Comparison of ENCODE assay signal across 9 mouse cellular contexts in genomic region chr6:5858901-5859598, GRCm38 (mm10).
DNase-seq lines count a peak whose midpoint lies in the region; ATAC-seq and TF ChIP-seq lines count a peak whose summit lies in the region.
"Had no signal": no experiment of that assay in that cellular context is flagged by ENCODE, and none has a peak within 500 bp of the region (broad histone marks: within the 10 kb centered on the region; RNA-seq: fewer than 3 reads in every experiment).

No protein-coding gene starts in this region.

- peak; percentile 76; the same call in 1 of the 2 replicates for ATAC-seq in lung, embryonic 14.5 days (ENCODE audit: insufficient read depth)
- ATAC-seq in embryonic facial prominence, embryonic 14.5 days (ENCODE audit: low read depth): peak; percentile 33; the same call in 1 of the 2 replicates
- peak; percentile 47; the same call in 1 of the 2 replicates for ATAC-seq in limb, embryonic 11.5 days (ENCODE audit: insufficient number of reproducible peaks, low FRiP score, low TSS enrichment, low read depth)
- ATAC-seq in neural tube, embryonic 13.5 days (ENCODE audit: low read depth): peak; percentile 85
- ATAC-seq: Patski had no signal

- intact Hi-C loops in left cerebral cortex, postnatal 36 days (cut with DNase I): loop anchor here (5.0 to 10.0 kb wide), 3 partner anchors 136 to 1056 kb away; partner anchors contain the start of gene Dlx5

- H3K36me3 ChIP-seq in lung, embryonic 14.5 days (ENCODE audit: insufficient read depth): no peaks in the 10 kb centered on the region
- no peaks in the 10 kb centered on the region for H3K36me3 ChIP-seq in embryonic facial prominence, embryonic 14.5 days (ENCODE audit: control insufficient read depth, insufficient read depth, low read length)
- H3K36me3 ChIP-seq in limb, embryonic 11.5 days (ENCODE audit: control insufficient read depth, insufficient read depth, low read length): no peaks in the 10 kb centered on the region
- no peaks in the 10 kb centered on the region for H3K36me3 ChIP-seq in neural tube, embryonic 13.5 days

- DNase-seq in lung, embryonic 14.5 days: peak; percentile 51
- DNase-seq in lung, adult 2 months: no peak
- peak; percentile 72 for DNase-seq in embryonic facial prominence, embryonic 14.5 days (ENCODE audit: low spot score)
- no peak for DNase-seq in limb, embryonic 11.5 days (ENCODE audit: low spot score)
- DNase-seq in layer of hippocampus, adult 9-11 months: no peak
- no peak for DNase-seq in left cerebral cortex, postnatal 36 days (ENCODE audit: low spot score in 2 of 2)
- DNase-seq in gastrocnemius, postnatal 4 days (ENCODE audit: low spot score in 2 of 2): no peak

- H3K4me3 ChIP-seq in lung, embryonic 14.5 days (ENCODE audit: low read depth, low read length): no peak overlapping the region; the same call in 1 of the 2 replicates
- no peak overlapping the region for H3K4me3 ChIP-seq in lung, adult 2 months (replicated peaks; ENCODE audit: extremely low read depth, low read depth, low read length)
- H3K4me3 ChIP-seq in embryonic facial prominence, embryonic 14.5 days (ENCODE audit: low read depth, low read length): 0 out of 2 replicates have a peak overlapping the region, but pooled peaks have one; percentile 5
- no peak overlapping the region for H3K4me3 ChIP-seq in limb, embryonic 11.5 days (ENCODE audit: low read depth, low read length)
- H3K4me3 ChIP-seq in neural tube, embryonic 13.5 days: peak overlapping the region; percentile 10

- peaks cover 3% of the 10 kb centered on the region; the same call in 1 of the 2 replicates for H3K27me3 ChIP-seq in lung, embryonic 14.5 days (ENCODE audit: insufficient read depth, low read length)
- H3K27me3 ChIP-seq in embryonic facial prominence, embryonic 14.5 days (replicated peaks; ENCODE audit: control insufficient read depth, insufficient read depth, low read length): peaks cover 2% of the 10 kb centered on the region; the same call in 1 of the 2 replicates
- H3K27me3 ChIP-seq in limb, embryonic 11.5 days (ENCODE audit: control insufficient read depth, insufficient read depth, low read length): no peaks in the 10 kb centered on the region; the same call in 1 of the 2 replicates
- peaks cover 17% of the 10 kb centered on the region for H3K27me3 ChIP-seq in neural tube, embryonic 13.5 days

- no peaks in the 10 kb centered on the region for H3K9me3 ChIP-seq in lung, embryonic 14.5 days (ENCODE audit: low read depth, low read length)
- H3K9me3 ChIP-seq in embryonic facial prominence, embryonic 14.5 days (ENCODE audit: control insufficient read depth, low read length): no peaks in the 10 kb centered on the region
- H3K9me3 ChIP-seq in limb, embryonic 11.5 days (ENCODE audit: control insufficient read depth, low read length): no peaks in the 10 kb centered on the region; the same call in 1 of the 2 replicates
- no peaks in the 10 kb centered on the region for H3K9me3 ChIP-seq in neural tube, embryonic 13.5 days

- no peak overlapping the region for H3K27ac ChIP-seq in lung, embryonic 14.5 days (ENCODE audit: low read depth)
- no peak overlapping the region for H3K27ac ChIP-seq in embryonic facial prominence, embryonic 14.5 days (replicated peaks; ENCODE audit: low read depth, low read length)
- H3K27ac ChIP-seq in limb, embryonic 11.5 days (replicated peaks; ENCODE audit: low read depth, low read length): no peak overlapping the region
- H3K27ac ChIP-seq in neural tube, embryonic 13.5 days (replicated peaks): no peak overlapping the region

- H3K9ac ChIP-seq in lung, embryonic 14.5 days: no peak overlapping the region
- H3K9ac ChIP-seq in embryonic facial prominence, embryonic 14.5 days (ENCODE audit: low read depth, low read length): no peak overlapping the region
- no peak overlapping the region for H3K9ac ChIP-seq in limb, embryonic 11.5 days (ENCODE audit: low read length)
- H3K9ac ChIP-seq in neural tube, embryonic 13.5 days: no peak overlapping the region

- WGBS in lung, embryonic 14.5 days: 30% methylated on average over 20 of the region's 20 CpGs
- 39% methylated on average over 20 of the region's 20 CpGs for WGBS in lung, adult 2 months
- WGBS in embryonic facial prominence, embryonic 14.5 days: 36% methylated on average over 20 of the region's 20 CpGs
- 63% methylated on average over 20 of the region's 20 CpGs for WGBS in limb, embryonic 11.5 days
- WGBS in neural tube, embryonic 13.5 days: 22% methylated on average over 20 of the region's 20 CpGs

- TF ChIP-seq CTCF in lung, embryonic 14.5 days (IDR thresholded peaks at IDR 0.05; ENCODE audit: low read depth): no peak
- no peak for TF ChIP-seq CTCF in lung, adult 2 months (IDR thresholded peaks at IDR 0.05; ENCODE audit: insufficient read depth, low read length)

- TF ChIP-seq POLR2A in lung, adult 2 months (IDR thresholded peaks at IDR 0.05; ENCODE audit: borderline replicate concordance, extremely low read depth, low read depth, low read length): no peak

- peaks cover 3% of the 10 kb centered on the region; the same call in 1 of the 2 replicates for H3K4me1 ChIP-seq in lung, embryonic 14.5 days (ENCODE audit: insufficient read depth)
- peaks cover 2% of the 10 kb centered on the region for H3K4me1 ChIP-seq in lung, adult 2 months (ENCODE audit: control insufficient read depth, insufficient read depth, low read length)
- H3K4me1 ChIP-seq in embryonic facial prominence, embryonic 14.5 days (ENCODE audit: control insufficient read depth, insufficient read depth, low read length): peaks cover 16% of the 10 kb centered on the region; the same call in 1 of the 2 replicates
- H3K4me1 ChIP-seq in limb, embryonic 11.5 days (ENCODE audit: control insufficient read depth, insufficient read depth, low read length): peaks cover 3% of the 10 kb centered on the region; the same call in 1 of the 2 replicates
- H3K4me1 ChIP-seq in neural tube, embryonic 13.5 days (replicated peaks): peaks cover 12% of the 10 kb centered on the region

- peak overlapping the region; percentile 54 for H3K4me2 ChIP-seq in lung, embryonic 14.5 days
- peak overlapping the region; percentile 50 for H3K4me2 ChIP-seq in embryonic facial prominence, embryonic 14.5 days (ENCODE audit: low read depth, low read length)
- H3K4me2 ChIP-seq in limb, embryonic 11.5 days (ENCODE audit: low read depth, severe bottlenecking): no peak overlapping the region
- peak overlapping the region; percentile 50 for H3K4me2 ChIP-seq in neural tube, embryonic 13.5 days

Comparison
In these comparisons a context has a peak if more than half of its experiments do, and no peak if none do; other contexts are left out.
1. DNase-seq: peak in lung, embryonic 14.5 days (single experiment) and embryonic facial prominence, embryonic 14.5 days (single experiment); none in lung, adult 2 months (single experiment), limb, embryonic 11.5 days (single experiment), layer of hippocampus, adult 9-11 months (single experiment), left cerebral cortex, postnatal 36 days (0 of 2) and gastrocnemius, postnatal 4 days (0 of 2).
2. ATAC-seq: peak in every context shown above with its lines; median percentile 85 in neural tube, embryonic 13.5 days; 76 in lung, embryonic 14.5 days; 47 in limb, embryonic 11.5 days; 33 in embryonic facial prominence, embryonic 14.5 days.
3. H3K4me3 ChIP-seq: peak in embryonic facial prominence, embryonic 14.5 days (single experiment) and neural tube, embryonic 13.5 days (single experiment); none in lung, embryonic 14.5 days (single experiment), lung, adult 2 months (single experiment) and limb, embryonic 11.5 days (single experiment).